ENCODE assay signal across 23 mouse cellular contexts in the genomic region with DNA sequence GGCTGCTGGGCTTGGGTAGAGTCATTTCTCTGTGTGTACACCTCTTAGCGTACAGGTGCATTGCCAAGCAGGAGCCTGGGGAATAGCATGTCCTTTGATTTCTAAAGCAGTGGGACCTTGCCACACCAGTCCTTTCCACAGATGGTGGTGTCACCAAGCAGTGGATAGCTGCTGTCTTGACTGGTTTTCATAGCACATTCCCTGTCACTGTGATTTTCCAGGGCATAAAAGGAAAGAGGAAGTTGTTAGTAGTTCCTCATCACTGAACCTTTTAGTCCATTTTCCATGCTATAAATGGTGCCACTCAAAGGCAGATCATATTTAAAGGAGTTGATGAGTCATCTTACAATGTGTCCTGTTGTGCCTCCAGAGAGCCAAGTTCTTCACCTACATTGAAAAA.
DNase-seq lines count a peak whose midpoint lies in the region; ATAC-seq and TF ChIP-seq lines count a peak whose summit lies in the region.
"Had no signal": no experiment of that assay in that cellular context is flagged by ENCODE, and none has a peak within 500 bp of the region (broad histone marks: within the 10 kb centered on the region; RNA-seq: fewer than 3 reads in every experiment).

No protein-coding gene starts in this region.

- WGBS in kidney, embryonic 16.5 days, result 100% methylated on average over 1 of the region's 1 CpGs

- no peak for TF ChIP-seq CTCF in gastrocnemius, adult 2 months (IDR thresholded peaks at IDR 0.05)

- DNase-seq in gastrocnemius, adult 2 months, result no peak
- no peak for DNase-seq in gastrocnemius, adult 8-10 months (ENCODE audit: low spot score in 2 of 2)
- DNase-seq in Muller cell, postnatal 12 days (ENCODE audit: inconsistent ontology term), result peak; percentile 30
- DNase-seq in thymus, postnatal 4 days, result no peak
- DNase-seq: adrenal gland, postnatal 10 days; cerebellum, adult 11 months; forebrain, postnatal 0 days; kidney, adult 9 months; kidney, postnatal 25 days; layer of hippocampus, postnatal 36 days; lung, adult 18-20 months; lung, postnatal 10 days had no signal

- H3K36me3 ChIP-seq in megakaryocyte, embryonic 14.5 days (replicated peaks; ENCODE audit: low read length), result no peaks in the 10 kb centered on the region
- H3K36me3 ChIP-seq in kidney, embryonic 16.5 days (ENCODE audit: insufficient read depth, low read length), result no peaks in the 10 kb centered on the region
- H3K36me3 ChIP-seq: embryonic facial prominence, embryonic 10.5 days; heart, embryonic 15.5 days; limb, embryonic 12.5 days; midbrain, embryonic 15.5 days; neural tube, embryonic 13.5 days had no signal

- ATAC-seq in kidney, embryonic 16.5 days (ENCODE audit: low FRiP score, low TSS enrichment), result no peak
- ATAC-seq: activated CD4-positive, CD25-positive, alpha-beta regulatory T cell, adult 4 months; forebrain, postnatal 0 days; intestine, embryonic 16.5 days had no signal

- H3K9me3 ChIP-seq in megakaryocyte, embryonic 14.5 days, result no peaks in the 10 kb centered on the region
- H3K9me3 ChIP-seq in kidney, embryonic 16.5 days (ENCODE audit: low read length), result no peaks in the 10 kb centered on the region
- H3K9me3 ChIP-seq: embryonic facial prominence, embryonic 10.5 days; heart, embryonic 15.5 days; limb, embryonic 12.5 days; midbrain, embryonic 15.5 days; neural tube, embryonic 13.5 days had no signal

- intact Hi-C loops in gastrocnemius, adult 2 months (cut with DNase I), result no loop called here

- H3K4me2 ChIP-seq in kidney, embryonic 16.5 days (replicated peaks; ENCODE audit: low read depth, low read length), result no peak overlapping the region
- H3K4me2 ChIP-seq: heart, embryonic 15.5 days; limb, embryonic 12.5 days; liver, embryonic 11.5 days; midbrain, embryonic 15.5 days; neural tube, embryonic 13.5 days had no signal

- H3K4me3 ChIP-seq in gastrocnemius, adult 2 months, result no peak overlapping the region
- H3K4me3 ChIP-seq in brown adipose tissue, adult 24 weeks (ENCODE audit: insufficient read depth, low read depth, low read length), result no peak overlapping the region
- H3K4me3 ChIP-seq in megakaryocyte, embryonic 14.5 days (replicated peaks), result peak overlapping the region; percentile 62
- H3K4me3 ChIP-seq in kidney, embryonic 16.5 days (ENCODE audit: low read length), result no peak overlapping the region
- H3K4me3 ChIP-seq: embryonic facial prominence, embryonic 10.5 days; heart, embryonic 15.5 days; limb, embryonic 12.5 days; midbrain, embryonic 15.5 days; neural tube, embryonic 13.5 days had no signal

- H3K4me1 ChIP-seq in brown adipose tissue, adult 24 weeks (ENCODE audit: control insufficient read depth, insufficient read depth, insufficient read length, low read length), result peaks cover 29% of the 10 kb centered on the region
- peaks cover 47% of the 10 kb centered on the region for H3K4me1 ChIP-seq in megakaryocyte, embryonic 14.5 days
- 0 out of 2 replicates have a peak, but pooled peaks cover 3% of the 10 kb centered on the region for H3K4me1 ChIP-seq in kidney, embryonic 16.5 days (ENCODE audit: insufficient read depth, low read length)
- H3K4me1 ChIP-seq: embryonic facial prominence, embryonic 10.5 days; heart, embryonic 15.5 days; midbrain, embryonic 15.5 days; neural tube, embryonic 13.5 days had no signal

- peak overlapping the region; percentile 46 for H3K27ac ChIP-seq in gastrocnemius, adult 2 months
- 0 out of 2 replicates have a peak overlapping the region, but pooled peaks have one; percentile 7 for H3K27ac ChIP-seq in brown adipose tissue, adult 24 weeks (replicated peaks; ENCODE audit: low read depth, low read length)
- no peak overlapping the region for H3K27ac ChIP-seq in kidney, embryonic 16.5 days (ENCODE audit: low read length)
- H3K27ac ChIP-seq: embryonic facial prominence, embryonic 10.5 days; heart, embryonic 15.5 days; limb, embryonic 12.5 days; midbrain, embryonic 15.5 days; neural tube, embryonic 13.5 days had no signal

- H3K9ac ChIP-seq in kidney, embryonic 16.5 days (replicated peaks; ENCODE audit: low read length), result no peak overlapping the region
- H3K9ac ChIP-seq: forebrain, postnatal 0 days; heart, embryonic 15.5 days; limb, embryonic 12.5 days; midbrain, embryonic 15.5 days; neural tube, embryonic 13.5 days had no signal

- H3K27me3 ChIP-seq in megakaryocyte, embryonic 14.5 days (replicated peaks), result no peaks in the 10 kb centered on the region
- H3K27me3 ChIP-seq in kidney, embryonic 16.5 days (ENCODE audit: insufficient read depth, low read length), result no peaks in the 10 kb centered on the region
- H3K27me3 ChIP-seq: heart, embryonic 15.5 days; limb, embryonic 12.5 days; midbrain, embryonic 15.5 days; neural tube, embryonic 13.5 days had no signal
